Mouse (Mus musculus) myocyte (in vitro differentiated cells): ENCODE results near the gene Srsf9.

Source experiments
- CEBPB ChIP-seq: IDR thresholded peaks from 2 replicates; pipeline ENCODE4 v1.6.1; 2011; ENCODE audit warnings: mild to moderate bottlenecking, moderate library complexity; ENCODE audit not compliant: poor library complexity, insufficient read depth, severe bottlenecking
- E2F4 ChIP-seq: IDR thresholded peaks from one replicate; pipeline ENCODE4 v1.6.1; 2011; ENCODE audit warnings: mild to moderate bottlenecking, control low read depth, moderate library complexity; ENCODE audit not compliant: insufficient read depth
- MAX ChIP-seq: IDR thresholded peaks from one replicate; pipeline ENCODE4 v1.6.1; 2011; ENCODE audit warnings: low read depth, mild to moderate bottlenecking, control low read depth
- MYOD1 ChIP-seq, 3 experiments: IDR thresholded peaks; one replicate each; pipeline ENCODE4 v1.6.1; 2011; ENCODE audit warnings: control low read depth in 2 of 3, low read depth in 2 of 3, mild to moderate bottlenecking in 2 of 3, moderate library complexity in 1 of 3; ENCODE audit not compliant: insufficient read length in 2 of 3, control insufficient read depth in 1 of 3
- MYOG ChIP-seq, 3 experiments: IDR thresholded peaks; one replicate each; pipeline ENCODE4 v1.6.1; 2011; ENCODE audit warnings: control low read depth in 2 of 3, low read depth in 2 of 3, mild to moderate bottlenecking in 2 of 3; ENCODE audit not compliant: insufficient read length in 2 of 3, control insufficient read depth in 1 of 3, insufficient read depth in 1 of 3
- POLR2A ChIP-seq: IDR thresholded peaks from one replicate; pipeline ENCODE4 v1.6.1; 2011; ENCODE audit warnings: low read depth, mild to moderate bottlenecking, control low read depth, moderate library complexity; ENCODE audit not compliant: insufficient read length
- POLR2AphosphoS2 ChIP-seq: IDR thresholded peaks from one replicate; pipeline ENCODE4 v1.6.1; 2011; ENCODE audit warnings: low read depth, control low read depth; ENCODE audit not compliant: insufficient read length
- SRF ChIP-seq: IDR thresholded peaks from one replicate; pipeline ENCODE4 v1.6.1; 2011; ENCODE audit warnings: low read depth; ENCODE audit not compliant: control insufficient read depth, insufficient read length
- TCF3 ChIP-seq: IDR thresholded peaks from one replicate; pipeline ENCODE4 v1.6.1; 2011; ENCODE audit warnings: low read depth, control low read depth; ENCODE audit not compliant: insufficient read length
- USF1 ChIP-seq: IDR thresholded peaks from one replicate; pipeline ENCODE4 v1.6.1; 2011; ENCODE audit warnings: low read depth, mild to moderate bottlenecking, control low read depth, moderate library complexity

DNA sequence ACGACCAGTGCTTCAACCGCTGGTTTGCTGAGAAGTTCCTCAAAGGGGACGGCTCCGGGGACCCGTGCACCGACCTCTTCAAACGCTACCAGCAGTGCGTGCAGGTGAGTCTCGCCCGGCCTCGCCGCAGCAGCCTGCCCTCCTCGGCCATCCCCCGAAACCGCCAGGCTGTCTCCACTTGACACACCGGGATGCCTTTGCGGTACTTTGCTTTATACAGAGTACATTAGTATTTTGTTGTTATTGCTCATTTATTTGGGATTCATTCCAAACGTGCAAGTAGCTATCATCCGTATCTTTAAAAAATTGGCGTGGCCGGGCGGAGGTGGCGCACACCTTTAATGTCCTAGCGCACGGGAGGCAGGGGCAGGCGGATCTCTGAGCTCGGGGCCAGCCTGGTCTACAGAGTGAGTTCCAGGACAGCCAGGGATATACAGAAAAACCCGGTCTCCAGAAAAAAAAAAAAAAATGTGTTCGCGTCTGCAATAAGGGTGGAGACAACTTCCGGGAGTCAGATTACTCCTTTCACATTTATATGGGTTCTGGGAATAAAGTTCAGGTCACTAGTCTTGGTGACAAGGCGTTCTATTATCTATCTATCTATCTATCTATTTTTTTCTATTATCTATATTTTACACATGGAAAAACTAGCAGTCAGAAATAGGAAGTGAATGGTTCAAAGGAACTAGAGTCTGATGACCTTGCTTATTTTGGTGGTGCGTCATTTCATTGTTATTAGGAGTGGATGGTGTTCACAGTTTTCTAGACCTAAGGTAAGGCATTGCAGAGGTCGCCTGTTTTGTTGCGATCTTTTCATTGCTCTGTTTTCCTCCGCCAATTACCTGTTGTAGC, 14.6 kb downstream of the Srsf9 start:
- no peak for TF ChIP-seq POLR2A
- no peak for TF ChIP-seq CEBPB
- TF ChIP-seq POLR2AphosphoS2: no peak
- no peak for TF ChIP-seq MAX
- no peak for TF ChIP-seq SRF
- TF ChIP-seq E2F4: no peak
- no peak for TF ChIP-seq MYOG (IDR thresholded peaks at IDR 0.05; ENCODE audit: control insufficient read depth in 1 of 3, insufficient read depth in 1 of 3, insufficient read length in 2 of 3, low read depth in 2 of 3)
- no peak for TF ChIP-seq USF1
- no peak for TF ChIP-seq MYOD1 (IDR thresholded peaks at IDR 0.05; ENCODE audit: control insufficient read depth in 1 of 3, insufficient read length in 2 of 3, low read depth in 2 of 3)
- TF ChIP-seq TCF3: no peak
